Mouse (Mus musculus): ENCODE data around the gene Erp27.
"Not testable (repeated sequence)": the region's sequence is repeated elsewhere in the genome, so short reads cannot be mapped to it uniquely, and the experiment has no call there.

Erp27 gene

GRCm38 (mm10) chr6:136906937-136907293, 15.1 kb downstream of the Erp27 start:
- DNase-seq (ENCODE audit: low spot score): no peak

DNA sequence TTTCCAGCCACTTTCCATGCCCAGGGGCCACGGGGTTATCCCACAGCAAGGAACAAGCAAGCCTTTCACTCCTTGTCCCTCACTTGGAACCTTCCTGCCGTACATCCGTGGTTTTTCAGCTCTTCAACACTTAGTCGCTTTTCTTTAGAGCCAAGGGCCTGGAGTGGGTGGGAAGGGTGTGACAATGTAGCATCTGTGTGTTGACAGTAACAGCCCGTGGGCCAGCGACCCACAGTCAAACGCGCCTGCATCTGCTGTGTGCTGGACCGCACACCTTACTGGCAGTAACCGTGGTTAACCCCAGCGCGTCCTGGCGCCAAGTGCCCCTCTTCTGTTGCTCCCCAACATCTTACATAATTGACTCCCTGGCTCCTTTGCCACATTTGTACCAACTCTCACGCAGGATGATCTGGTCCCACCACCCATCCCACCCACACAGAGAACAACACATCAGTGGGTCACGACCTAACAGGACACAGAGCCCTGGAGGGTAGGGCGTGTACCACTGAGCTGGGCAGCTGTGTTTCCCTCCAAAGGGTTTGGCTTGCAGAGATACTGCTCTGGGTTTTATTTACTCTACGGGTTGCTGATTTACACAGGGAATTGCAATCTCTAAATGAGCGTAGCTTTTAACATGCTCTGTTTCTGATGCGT, 15.6 kb downstream of the Erp27 start:
- no peak for DNase-seq (ENCODE audit: low spot score)

DNA sequence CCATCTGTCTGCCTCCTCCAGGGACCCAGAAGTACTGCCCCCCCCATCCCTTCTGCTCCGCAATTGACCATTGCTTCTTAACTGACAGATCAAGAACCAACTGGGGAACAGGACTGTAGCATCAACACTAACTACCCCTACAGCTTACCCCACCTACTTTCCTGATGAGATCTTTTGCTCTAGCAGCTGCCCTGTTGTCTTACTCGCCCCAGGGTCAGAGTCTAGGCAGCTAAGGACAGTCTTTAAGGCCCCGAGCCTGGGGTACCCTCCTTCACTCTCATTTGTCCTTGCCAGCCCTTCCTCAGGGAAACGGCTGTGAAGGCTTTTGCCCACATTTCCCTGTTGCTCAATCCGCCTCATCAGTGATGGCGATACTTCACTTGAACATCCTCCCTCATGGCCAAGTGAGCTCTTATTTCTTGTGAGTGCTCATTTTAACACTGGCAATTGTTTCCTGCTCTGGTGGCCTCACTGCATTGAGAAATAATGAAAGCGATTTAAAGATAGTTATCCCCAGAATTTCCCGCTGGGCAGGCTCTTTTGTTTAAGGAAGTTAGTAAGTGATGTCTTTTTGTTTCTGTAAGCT, 18.0 kb downstream of the Erp27 start:
- DNase-seq (ENCODE audit: low spot score): no peak

GRCm38 (mm10) chr6:136902527-136902926, 19.5 kb downstream of the Erp27 start:
- DNase-seq (ENCODE audit: low spot score): no peak

- DNase-seq (ENCODE audit: low spot score): no peak
These were observed 21.0 kb downstream of the Erp27 start for GRCm38 (mm10) chr6:136901010-136901409.

- no peak for DNase-seq (ENCODE audit: low spot score)
These were observed 21.5 kb downstream of the Erp27 start for GRCm38 (mm10) chr6:136900369-136901009.

DNA sequence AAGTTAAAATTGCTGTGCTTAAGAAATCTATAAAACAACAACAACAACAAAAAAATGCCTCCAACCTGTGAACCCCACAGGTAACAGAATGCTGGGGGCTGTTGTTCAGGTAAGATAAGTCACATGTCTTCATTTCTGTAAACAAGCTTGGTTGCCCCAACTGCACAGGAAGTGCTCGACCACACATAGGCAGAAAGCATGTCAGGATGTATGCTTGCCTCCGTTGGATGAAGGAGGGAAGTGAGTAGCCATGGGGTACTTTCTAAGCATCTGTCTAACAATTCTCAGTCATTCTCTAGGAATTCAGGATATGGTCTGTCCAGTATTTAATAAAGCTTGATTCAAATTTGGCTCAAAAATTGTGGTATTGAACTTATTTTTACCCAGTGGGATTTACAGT, 23.0 kb downstream of the Erp27 start:
- no peak for DNase-seq (ENCODE audit: low spot score)

DNA sequence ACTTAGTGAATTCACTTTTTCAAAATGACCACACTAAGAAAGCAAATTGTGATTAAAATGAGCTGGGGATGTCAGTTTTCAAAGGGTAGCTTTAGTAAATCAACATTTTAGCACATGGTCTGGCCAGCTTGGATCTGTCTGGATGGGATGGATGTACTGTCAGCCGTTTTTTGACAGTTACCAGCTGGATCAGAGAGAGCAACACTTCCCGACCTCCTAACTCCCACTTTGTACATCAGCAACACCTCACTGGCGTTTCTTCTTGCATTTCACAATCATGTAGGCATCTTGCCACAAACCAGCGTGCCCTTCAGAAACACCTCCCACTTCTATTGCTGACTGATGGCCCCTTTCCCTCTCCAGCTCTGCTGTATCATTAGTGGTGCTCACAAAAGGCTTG, 23.8 kb downstream of the Erp27 start:
- no peak for DNase-seq (ENCODE audit: low spot score)

GRCm38 (mm10) chr6:136897789-136898188, 24.2 kb downstream of the Erp27 start:
- no peak for DNase-seq (ENCODE audit: low spot score)

DNA sequence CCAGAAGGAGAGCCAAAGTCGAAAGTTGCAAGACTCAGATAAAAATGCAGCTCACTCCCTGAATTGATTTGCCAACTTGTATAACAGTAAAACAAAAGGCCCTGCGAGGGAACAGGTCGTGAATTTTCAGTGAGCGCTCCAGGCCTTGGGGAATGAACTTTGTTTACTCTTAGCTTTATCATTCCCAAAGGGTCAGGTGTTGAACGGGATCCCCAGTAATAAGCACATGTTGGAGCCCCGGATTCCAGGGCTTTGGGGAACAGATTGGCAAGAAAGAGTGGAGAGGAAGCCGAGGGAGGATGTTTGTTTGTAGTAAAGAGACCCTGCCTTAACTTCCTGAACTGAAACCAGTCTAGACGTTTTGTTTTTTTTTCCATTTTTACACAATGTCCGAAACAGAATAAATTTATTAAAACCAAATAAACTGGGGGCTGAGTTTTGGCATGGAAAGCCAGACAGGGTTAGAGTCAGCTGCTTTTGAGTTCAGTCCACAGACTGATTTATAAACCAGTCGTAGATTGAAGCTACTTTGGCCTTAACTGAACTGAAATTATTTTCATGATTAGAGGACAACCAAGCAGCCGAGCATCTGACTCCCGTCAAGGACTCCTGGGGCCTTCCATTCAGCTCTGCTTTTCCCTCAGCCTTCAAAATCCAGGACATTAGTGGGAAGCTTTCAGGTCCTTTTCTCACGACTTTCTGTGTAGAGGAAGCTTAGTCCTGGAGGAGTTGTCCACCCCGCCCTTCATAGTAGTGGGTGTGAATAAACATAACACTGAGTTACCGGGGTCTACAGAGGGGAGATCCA, 27.2 kb downstream of the Erp27 start:
- DNase-seq (ENCODE audit: low spot score): peak; percentile 29

- DNase-seq (ENCODE audit: low spot score): no peak
These were observed 30.0 kb downstream of the Erp27 start for GRCm38 (mm10) chr6:136892002-136892401.

DNA sequence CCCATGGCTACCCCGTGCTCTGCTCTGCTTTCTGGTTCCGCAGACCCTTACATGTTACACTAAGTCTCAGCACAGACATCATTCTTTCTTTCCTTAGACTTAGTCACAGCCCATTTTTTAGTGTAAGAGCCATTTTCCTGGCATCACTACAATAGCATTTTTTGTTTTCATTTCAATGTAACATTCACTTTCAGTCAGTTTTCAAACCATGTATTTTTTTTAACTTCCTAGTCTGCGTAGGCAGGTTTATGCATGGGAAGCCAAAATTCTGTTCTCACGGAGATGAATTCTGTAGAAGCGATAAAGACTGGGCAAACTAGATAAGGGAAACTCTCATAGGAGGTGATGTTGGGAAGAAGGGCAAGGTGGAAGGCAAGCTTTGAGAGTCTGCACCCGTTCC, 32.4 kb downstream of the Erp27 start:
- no peak for DNase-seq (ENCODE audit: low spot score)

DNA sequence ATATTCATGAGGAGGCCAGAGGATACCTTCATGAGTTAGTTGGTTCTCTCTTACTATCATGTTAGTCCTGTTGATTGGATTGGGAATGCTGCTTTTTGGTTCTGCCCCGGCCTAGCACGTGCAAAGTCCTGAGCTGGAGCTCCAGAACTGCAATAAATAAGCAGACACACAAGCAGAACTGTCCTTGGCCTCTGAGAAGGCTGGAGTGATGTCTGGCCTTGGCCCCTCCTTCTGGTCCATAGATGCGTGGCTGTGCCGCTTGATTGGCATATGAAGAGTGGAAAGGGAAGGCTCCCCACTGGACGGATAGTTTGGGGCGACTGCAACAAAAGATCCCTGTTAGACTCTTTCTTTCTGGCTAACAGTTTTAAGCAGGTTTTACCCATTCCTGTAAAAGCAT, 32.9 kb downstream of the Erp27 start:
- no peak for DNase-seq (ENCODE audit: low spot score)

DNA sequence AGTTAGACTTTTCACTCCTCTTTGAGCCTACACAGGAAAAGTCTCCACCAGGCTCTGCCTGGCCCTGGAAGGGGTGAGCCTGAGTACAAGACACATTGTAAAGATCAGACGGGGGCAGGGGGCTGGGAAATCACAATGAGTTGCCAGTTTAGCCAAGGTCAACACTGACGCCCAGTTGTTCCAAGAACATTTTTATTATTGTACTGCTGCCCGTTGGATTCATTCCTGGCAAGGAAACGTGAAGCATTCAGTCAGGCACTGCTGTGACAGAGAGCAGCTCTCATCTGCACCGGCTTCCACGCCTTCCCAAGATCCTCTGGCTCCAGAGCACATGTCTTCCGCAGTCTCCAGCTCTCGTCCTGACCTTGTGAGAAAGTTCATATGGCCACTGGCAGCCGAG, 34.1 kb downstream of the Erp27 start:
- peak; percentile 90 for DNase-seq (ENCODE audit: low spot score)

DNA sequence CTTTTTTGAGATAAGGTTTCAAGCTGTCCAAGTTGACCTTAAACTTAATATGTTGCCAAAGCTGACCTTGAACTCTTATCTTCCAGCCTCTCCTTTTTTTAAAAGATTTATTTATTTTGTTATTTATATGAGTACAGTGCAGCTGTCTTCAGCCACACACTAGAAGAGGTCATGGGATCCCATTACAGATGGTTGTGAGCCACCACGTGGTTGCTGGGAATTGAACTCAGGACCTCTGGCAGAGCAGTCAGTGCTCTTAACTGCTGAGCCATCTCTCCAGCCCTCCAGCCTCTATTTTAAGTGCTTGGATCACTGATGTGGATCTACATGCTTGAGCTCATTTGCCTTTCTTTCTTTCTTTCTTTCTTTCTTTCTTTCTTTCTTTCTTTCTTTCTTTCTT, 37.2 kb downstream of the Erp27 start:
- not testable (repeated sequence) for DNase-seq (ENCODE audit: low spot score)

DNA sequence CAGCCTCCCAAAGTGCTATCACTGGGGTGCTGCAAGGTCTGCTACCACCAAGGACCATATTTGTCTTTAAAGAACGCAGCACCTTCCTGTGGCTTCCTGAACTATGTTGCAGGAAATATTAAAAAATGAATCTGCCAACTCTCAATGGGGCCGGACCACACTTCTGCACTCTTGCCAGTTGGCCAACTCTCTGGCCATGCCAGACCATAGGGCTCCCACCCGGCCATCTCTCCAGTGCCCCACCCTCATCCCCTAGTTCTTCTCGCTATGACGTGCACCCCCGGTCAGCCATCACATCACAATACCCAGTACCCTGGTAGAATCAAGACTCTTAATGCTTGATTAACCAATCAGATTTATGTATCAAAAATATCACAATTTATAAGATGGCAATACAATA, 38.0 kb downstream of the Erp27 start:
- DNase-seq (ENCODE audit: low spot score): no peak

GRCm38 (mm10) chr6:136883431-136883915, 38.5 kb downstream of the Erp27 start:
- no peak for DNase-seq (ENCODE audit: low spot score)

GRCm38 (mm10) chr6:136881678-136882077, 40.3 kb downstream of the Erp27 start:
- DNase-seq (ENCODE audit: low spot score): no peak

DNA sequence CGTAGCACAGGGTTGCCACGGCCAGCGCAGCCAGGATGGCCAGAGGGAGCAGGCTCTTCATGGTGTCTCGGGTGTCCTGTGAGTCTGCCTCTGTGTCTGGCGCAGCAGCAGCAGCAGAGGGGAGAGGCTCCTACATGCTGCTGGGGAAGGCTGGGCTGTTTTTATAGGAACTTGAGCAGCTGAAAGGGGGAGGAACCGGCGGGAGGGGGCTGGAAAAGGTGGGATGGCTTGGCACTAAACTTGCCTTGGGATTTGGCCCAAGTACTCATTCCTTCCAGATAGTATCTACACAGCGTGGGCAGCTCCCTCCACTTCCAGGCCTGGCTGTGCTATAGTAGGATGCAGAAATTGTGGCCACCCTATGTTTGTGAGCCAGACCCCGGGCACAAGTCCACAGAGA, 46.3 kb downstream of the Erp27 start, which contains the start of gene Mgp:
Mgp (minus strand) TSS at position 154 of the 400 bp plus-strand sequence.
- no peak for DNase-seq (ENCODE audit: low spot score)

DNA sequence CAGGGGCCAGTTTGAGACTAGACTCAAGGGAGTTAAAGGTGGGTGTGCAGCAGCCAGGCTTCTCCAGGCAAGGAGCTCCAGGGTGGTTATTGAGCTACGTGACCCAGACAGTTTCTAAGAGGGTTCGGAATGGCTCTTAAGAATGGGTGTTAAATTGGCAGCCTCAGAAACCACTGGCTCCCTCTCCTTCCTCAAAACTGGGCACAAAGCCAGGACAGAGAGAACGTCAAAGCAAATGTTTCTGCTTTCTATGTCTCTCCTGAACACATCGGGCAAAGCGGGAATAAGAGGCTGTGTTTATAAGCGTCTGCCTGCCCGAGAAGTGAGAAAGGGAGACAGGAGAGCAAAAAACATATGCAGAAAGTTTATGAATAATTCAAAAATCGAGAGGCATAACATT, 47.4 kb downstream of the Erp27 start:
- DNase-seq (ENCODE audit: low spot score): peak; percentile 37

DNA sequence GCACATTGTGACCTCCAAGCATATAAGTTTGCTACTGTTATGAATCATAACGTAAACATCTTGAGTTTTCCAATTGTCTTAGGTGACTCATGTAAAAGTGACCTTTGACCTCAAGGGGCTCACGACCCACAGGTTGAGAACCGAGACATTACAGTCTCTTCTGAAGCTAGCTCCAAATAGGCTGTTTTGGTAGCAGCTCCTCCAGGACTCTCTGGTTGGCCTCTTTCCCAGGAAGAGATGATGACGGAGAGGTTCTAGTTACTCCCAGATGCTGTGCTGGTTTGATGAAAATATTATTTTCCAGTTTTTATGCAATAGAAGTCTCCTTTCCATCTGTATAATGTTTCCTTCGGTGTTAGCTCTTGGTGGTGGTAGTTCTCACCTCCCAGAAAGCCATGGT, 53.1 kb downstream of the Erp27 start:
- DNase-seq (ENCODE audit: low spot score): peak; percentile 33

DNA sequence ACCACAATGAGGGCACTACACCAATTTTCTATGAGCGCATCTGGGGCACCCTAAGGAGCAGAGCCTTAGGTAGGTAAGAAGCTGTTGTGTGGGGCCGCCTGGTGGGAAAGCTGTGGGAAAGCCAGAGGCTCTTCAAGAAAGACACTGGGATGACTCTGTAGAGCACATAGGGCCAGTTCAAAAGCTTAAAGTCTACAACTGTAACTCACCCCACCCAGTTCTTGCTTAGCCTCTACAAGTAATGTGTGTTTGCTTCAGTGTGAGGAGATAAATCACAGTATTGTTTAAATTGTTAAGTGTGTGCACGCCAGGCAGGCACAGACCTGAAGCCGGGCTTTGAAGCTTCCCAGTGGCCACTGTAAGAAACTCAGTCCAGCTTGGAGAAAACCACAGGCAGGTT, 55.8 kb downstream of the Erp27 start:
- DNase-seq (ENCODE audit: low spot score): no peak

GRCm38 (mm10) chr6:136865360-136865759, 56.6 kb downstream of the Erp27 start:
- no peak for DNase-seq (ENCODE audit: low spot score)

Data from adipocyte (in vitro differentiated cells).